Mouse (Mus musculus): ENCODE data around the gene Gpx4. TPM values are rescaled to one million over a fixed set of nuclear protein-coding genes. Genes with fewer than 3 reads are reported as not detected.
A peak's percentile ranks its signal among the peaks of the same experiment; 100 is the strongest.

Gpx4 gene
- polyA plus RNA-seq, 1 experiment from 2014 or later = 553 TPM

- H3K27ac ChIP-seq (ENCODE audit: low read length) = peak overlapping the region; percentile 98
- no peaks in the 10 kb centered on the region for H3K27me3 ChIP-seq (ENCODE audit: control insufficient read depth, insufficient read depth, low read depth, low read length)
- ATAC-seq (ENCODE audit: low read depth) = peak; percentile 89
- peak overlapping the region; percentile 53 for H3K4me3 ChIP-seq (ENCODE audit: low read depth, low read length)
- H3K36me3 ChIP-seq (ENCODE audit: control insufficient read depth, insufficient read depth) = peaks cover 15% of the 10 kb centered on the region
- WGBS (ENCODE audit: insufficient replicate concordance) = 39% methylated on average over 16 of the region's 16 CpGs
- H3K4me2 ChIP-seq (ENCODE audit: low read depth, low read length) = peak overlapping the region; percentile 87
- H3K9me3 ChIP-seq (replicated peaks; ENCODE audit: control insufficient read depth, low read length) = no peaks in the 10 kb centered on the region
- peaks cover 39% of the 10 kb centered on the region for H3K4me1 ChIP-seq (ENCODE audit: control insufficient read depth, low read depth, low read length)
- peak overlapping the region; percentile 74 for H3K9ac ChIP-seq (ENCODE audit: low read depth, low read length)
Observed at GRCm38 (mm10) chr10:80080396-80081070, 33.6 kb downstream of the Gpx4 start.

- Histone ChIP-seq H3K4me1 (ENCODE audit: control insufficient read depth, low read depth, low read length) (peaks cover 37% of the 10 kb centered on the region), H3K9me3 (replicated peaks; ENCODE audit: control insufficient read depth, low read length) (no peaks in the 10 kb centered on the region), H3K27ac (ENCODE audit: low read length) (peak overlapping the region; percentile 98), H3K9ac (ENCODE audit: low read depth, low read length) (peak overlapping the region; percentile 74), H3K36me3 (ENCODE audit: control insufficient read depth, insufficient read depth) (peaks cover 15% of the 10 kb centered on the region), H3K4me2 (ENCODE audit: low read depth, low read length) (peak overlapping the region; percentile 87), H3K27me3 (ENCODE audit: control insufficient read depth, insufficient read depth, low read depth, low read length) (no peaks in the 10 kb centered on the region), H3K4me3 (ENCODE audit: low read depth, low read length) (peak overlapping the region; percentile 53)
- 22% methylated on average over 3 of the region's 3 CpGs for WGBS (ENCODE audit: insufficient replicate concordance)
- peak; percentile 93 for ATAC-seq (ENCODE audit: low read depth)
Observed at GRCm38 (mm10) chr10:80081075-80081474, 34.1 kb downstream of the Gpx4 start.

- no peak overlapping the region for H3K4me3 ChIP-seq (ENCODE audit: low read depth, low read length)
- ATAC-seq (ENCODE audit: low read depth) = no peak
- no peaks in the 10 kb centered on the region for H3K9me3 ChIP-seq (replicated peaks; ENCODE audit: control insufficient read depth, low read length)
- no peak overlapping the region for H3K9ac ChIP-seq (ENCODE audit: low read depth, low read length)
- peaks cover 56% of the 10 kb centered on the region for H3K4me1 ChIP-seq (ENCODE audit: control insufficient read depth, low read depth, low read length)
- H3K36me3 ChIP-seq (ENCODE audit: control insufficient read depth, insufficient read depth) = peaks cover 12% of the 10 kb centered on the region
- H3K27me3 ChIP-seq (ENCODE audit: control insufficient read depth, insufficient read depth, low read depth, low read length) = no peaks in the 10 kb centered on the region
- no peak overlapping the region for H3K27ac ChIP-seq (ENCODE audit: low read length)
- 78% methylated on average over 9 of the region's 9 CpGs for WGBS (ENCODE audit: insufficient replicate concordance)
- H3K4me2 ChIP-seq (ENCODE audit: low read depth, low read length) = no peak overlapping the region
Observed at GRCm38 (mm10) chr10:80084817-80085487, 38.0 kb downstream of the Gpx4 start.

GRCm38 (mm10) chr10:80086847-80087246 is 39.9 kb downstream of the Gpx4 start:
- no peaks in the 10 kb centered on the region for H3K27me3 ChIP-seq (ENCODE audit: control insufficient read depth, insufficient read depth, low read depth, low read length)
- peaks cover 41% of the 10 kb centered on the region for H3K4me1 ChIP-seq (ENCODE audit: control insufficient read depth, low read depth, low read length)
- H3K27ac ChIP-seq (ENCODE audit: low read length) = peak overlapping the region; percentile 75
- H3K36me3 ChIP-seq (ENCODE audit: control insufficient read depth, insufficient read depth) = peaks cover 16% of the 10 kb centered on the region
- WGBS (ENCODE audit: insufficient replicate concordance) = 31% methylated on average over 3 of the region's 3 CpGs
- ATAC-seq (ENCODE audit: low read depth) = no peak
- 0 out of 2 replicates have a peak overlapping the region, but pooled peaks have one; percentile 5 for H3K4me2 ChIP-seq (ENCODE audit: low read depth, low read length)
- no peak overlapping the region; the same call in 1 of the 2 replicates for H3K9ac ChIP-seq (ENCODE audit: low read depth, low read length)
- H3K9me3 ChIP-seq (replicated peaks; ENCODE audit: control insufficient read depth, low read length) = no peaks in the 10 kb centered on the region
- no peak overlapping the region for H3K4me3 ChIP-seq (ENCODE audit: low read depth, low read length)

- Histone ChIP-seq H3K4me2 (ENCODE audit: low read depth, low read length) (no peak overlapping the region), H3K4me1 (ENCODE audit: control insufficient read depth, low read depth, low read length) (peaks cover 35% of the 10 kb centered on the region), H3K4me3 (ENCODE audit: low read depth, low read length) (no peak overlapping the region), H3K27me3 (ENCODE audit: control insufficient read depth, insufficient read depth, low read depth, low read length) (no peaks in the 10 kb centered on the region), H3K27ac (ENCODE audit: low read length) (peak overlapping the region; percentile 75), H3K9ac (ENCODE audit: low read depth, low read length) (no peak overlapping the region), H3K36me3 (ENCODE audit: control insufficient read depth, insufficient read depth) (peaks cover 10% of the 10 kb centered on the region), H3K9me3 (replicated peaks; ENCODE audit: control insufficient read depth, low read length) (no peaks in the 10 kb centered on the region)
- ATAC-seq (ENCODE audit: low read depth) = no peak
- 44% methylated on average over 8 of the region's 8 CpGs for WGBS (ENCODE audit: insufficient replicate concordance)
Observed at GRCm38 (mm10) chr10:80087483-80087882, 40.5 kb downstream of the Gpx4 start.

- Histone ChIP-seq H3K9ac (ENCODE audit: low read depth, low read length) (no peak overlapping the region), H3K36me3 (ENCODE audit: control insufficient read depth, insufficient read depth) (peaks cover 3% of the 10 kb centered on the region), H3K4me3 (ENCODE audit: low read depth, low read length) (no peak overlapping the region), H3K9me3 (replicated peaks; ENCODE audit: control insufficient read depth, low read length) (no peaks in the 10 kb centered on the region), H3K4me1 (ENCODE audit: control insufficient read depth, low read depth, low read length) (peaks cover 28% of the 10 kb centered on the region), H3K4me2 (ENCODE audit: low read depth, low read length) (no peak overlapping the region), H3K27me3 (ENCODE audit: control insufficient read depth, insufficient read depth, low read depth, low read length) (no peaks in the 10 kb centered on the region), H3K27ac (ENCODE audit: low read length) (no peak overlapping the region)
- 61% methylated on average over 4 of the region's 4 CpGs for WGBS (ENCODE audit: insufficient replicate concordance)
- 0 out of 2 replicates have a peak, but pooled peaks have one; percentile 16 for ATAC-seq (ENCODE audit: low read depth)
Observed at GRCm38 (mm10) chr10:80089146-80089545, 42.2 kb downstream of the Gpx4 start.

GRCm38 (mm10) chr10:80091527-80091926 is 44.6 kb downstream of the Gpx4 start:
- Histone ChIP-seq H3K36me3 (ENCODE audit: control insufficient read depth, insufficient read depth) (peaks cover 3% of the 10 kb centered on the region; the same call in 1 of the 2 replicates), H3K9me3 (replicated peaks; ENCODE audit: control insufficient read depth, low read length) (no peaks in the 10 kb centered on the region), H3K4me2 (ENCODE audit: low read depth, low read length) (no peak overlapping the region), H3K9ac (ENCODE audit: low read depth, low read length) (no peak overlapping the region), H3K27ac (ENCODE audit: low read length) (no peak overlapping the region), H3K4me3 (ENCODE audit: low read depth, low read length) (no peak overlapping the region), H3K27me3 (ENCODE audit: control insufficient read depth, insufficient read depth, low read depth, low read length) (no peaks in the 10 kb centered on the region), H3K4me1 (ENCODE audit: control insufficient read depth, low read depth, low read length) (peaks cover 48% of the 10 kb centered on the region)
- ATAC-seq (ENCODE audit: low read depth) = no peak
- WGBS (ENCODE audit: insufficient replicate concordance) = 83% methylated on average over 6 of the region's 6 CpGs

GRCm38 (mm10) chr10:80092690-80093089 is 45.7 kb downstream of the Gpx4 start:
- no peak overlapping the region for H3K27ac ChIP-seq (ENCODE audit: low read length)
- H3K4me1 ChIP-seq (ENCODE audit: control insufficient read depth, low read depth, low read length) = peaks cover 49% of the 10 kb centered on the region
- 73% methylated on average over 5 of the region's 5 CpGs for WGBS (ENCODE audit: insufficient replicate concordance)
- H3K36me3 ChIP-seq (ENCODE audit: control insufficient read depth, insufficient read depth) = peaks cover 3% of the 10 kb centered on the region; the same call in 1 of the 2 replicates
- H3K27me3 ChIP-seq (ENCODE audit: control insufficient read depth, insufficient read depth, low read depth, low read length) = no peaks in the 10 kb centered on the region
- H3K9ac ChIP-seq (ENCODE audit: low read depth, low read length) = no peak overlapping the region
- H3K4me3 ChIP-seq (ENCODE audit: low read depth, low read length) = no peak overlapping the region
- H3K9me3 ChIP-seq (replicated peaks; ENCODE audit: control insufficient read depth, low read length) = no peaks in the 10 kb centered on the region
- ATAC-seq (ENCODE audit: low read depth) = no peak
- no peak overlapping the region for H3K4me2 ChIP-seq (ENCODE audit: low read depth, low read length)

- Histone ChIP-seq H3K4me1 (ENCODE audit: control insufficient read depth, low read depth, low read length) (peaks cover 58% of the 10 kb centered on the region), H3K9me3 (replicated peaks; ENCODE audit: control insufficient read depth, low read length) (no peaks in the 10 kb centered on the region), H3K9ac (ENCODE audit: low read depth, low read length) (no peak overlapping the region), H3K27ac (ENCODE audit: low read length) (no peak overlapping the region), H3K27me3 (ENCODE audit: control insufficient read depth, insufficient read depth, low read depth, low read length) (no peaks in the 10 kb centered on the region), H3K36me3 (ENCODE audit: control insufficient read depth, insufficient read depth) (peaks cover 3% of the 10 kb centered on the region; the same call in 1 of the 2 replicates), H3K4me2 (ENCODE audit: low read depth, low read length) (no peak overlapping the region), H3K4me3 (ENCODE audit: low read depth, low read length) (no peak overlapping the region)
- no peak for ATAC-seq (ENCODE audit: low read depth)
- 85% methylated on average over 6 of the region's 6 CpGs for WGBS (ENCODE audit: insufficient replicate concordance)
Observed at GRCm38 (mm10) chr10:80094085-80094484, 47.1 kb downstream of the Gpx4 start.

Data from liver, embryonic 16.5 days (tissue).